Mouse (Mus musculus) lung, postnatal 0 days (tissue): ENCODE measurements around the gene Macf1.

Experiments
- CTCF ChIP-seq: IDR thresholded peaks from 2 replicates; pipeline ENCODE4 v1.5.1; 2016; ENCODE audit warnings: antibody characterized with exemption, mild to moderate bottlenecking
- EP300 ChIP-seq: IDR thresholded peaks from 2 replicates; pipeline ENCODE4 v1.6.1; 2016; ENCODE audit warnings: antibody characterized with exemption, mild to moderate bottlenecking, control low read depth

DNA sequence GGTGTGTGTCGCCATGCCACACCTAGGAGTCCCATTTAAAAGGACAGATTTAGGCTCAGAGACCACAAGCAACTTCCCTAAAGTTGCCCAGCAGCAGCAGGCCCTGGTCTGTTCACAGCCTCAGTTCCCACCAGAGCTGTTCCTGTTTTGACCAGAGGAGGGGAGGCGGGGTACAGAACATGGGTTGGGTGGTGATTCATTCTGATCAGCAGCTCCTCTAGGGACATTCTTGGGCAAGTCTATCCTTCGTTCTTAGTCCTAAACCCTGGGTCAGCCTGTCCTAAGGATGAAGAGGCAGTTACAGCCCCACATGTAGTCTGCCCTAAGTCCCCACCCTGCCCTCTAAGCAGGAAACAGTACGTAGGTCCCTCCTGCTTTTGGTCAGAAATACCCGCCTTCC lies 343.9 kb downstream of the Macf1 start:
- TF ChIP-seq EP300 (no peak), CTCF (no peak)
